In genomic region chr9:65547111-65547510, GRCm38 (mm10) we compare ENCODE assay signal across 18 mouse cellular contexts. TPM values are rescaled to one million over a fixed set of nuclear protein-coding genes. Genes with fewer than 3 reads are reported as not detected.
DNase-seq lines count a peak whose midpoint lies in the region; ATAC-seq and TF ChIP-seq lines count a peak whose summit lies in the region.
"Had no signal": no experiment of that assay in that cellular context is flagged by ENCODE, and none has a peak within 500 bp of the region (broad histone marks: within the 10 kb centered on the region; RNA-seq: fewer than 3 reads in every experiment).

No protein-coding gene starts in this region.

- no peaks in the 10 kb centered on the region for H3K36me3 ChIP-seq in intestine, embryonic 14.5 days (ENCODE audit: control insufficient read depth, insufficient read depth, low read length)
- H3K36me3 ChIP-seq in intestine, embryonic 16.5 days (ENCODE audit: control insufficient read depth, insufficient read depth, low read length), result no peaks in the 10 kb centered on the region
- no peaks in the 10 kb centered on the region for H3K36me3 ChIP-seq in testis, adult 2 months (ENCODE audit: control insufficient read depth, insufficient read depth, low read length)
- 0 out of 2 replicates have a peak, but pooled peaks cover 2% of the 10 kb centered on the region for H3K36me3 ChIP-seq in limb, embryonic 10.5 days
- H3K36me3 ChIP-seq: forebrain, embryonic 12.5 days; limb, embryonic 12.5 days had no signal

- no peak overlapping the region for H3K9ac ChIP-seq in intestine, embryonic 14.5 days (ENCODE audit: low read length)
- no peak overlapping the region for H3K9ac ChIP-seq in intestine, embryonic 16.5 days (ENCODE audit: low read depth, low read length)
- H3K9ac ChIP-seq: forebrain, embryonic 12.5 days; limb, embryonic 12.5 days had no signal

- no peaks in the 10 kb centered on the region for H3K27me3 ChIP-seq in intestine, embryonic 14.5 days (replicated peaks; ENCODE audit: control insufficient read depth, insufficient read depth, low read length)
- no peaks in the 10 kb centered on the region for H3K27me3 ChIP-seq in intestine, embryonic 16.5 days (replicated peaks; ENCODE audit: control insufficient read depth, insufficient read depth, low read length)
- no peaks in the 10 kb centered on the region for H3K27me3 ChIP-seq in testis, adult 2 months (ENCODE audit: control insufficient read depth, insufficient read depth, low read length)
- H3K27me3 ChIP-seq in limb, embryonic 10.5 days (ENCODE audit: low read depth, poor library complexity, severe bottlenecking), result no peaks in the 10 kb centered on the region
- H3K27me3 ChIP-seq: CH12.LX; forebrain, embryonic 12.5 days; limb, embryonic 12.5 days; megakaryocyte, embryonic 14.5 days; Patski had no signal

- no peaks in the 10 kb centered on the region for H3K9me3 ChIP-seq in intestine, embryonic 14.5 days (ENCODE audit: control insufficient read depth, low read length)
- H3K9me3 ChIP-seq in intestine, embryonic 16.5 days (ENCODE audit: control insufficient read depth, low read length), result no peaks in the 10 kb centered on the region
- no peaks in the 10 kb centered on the region for H3K9me3 ChIP-seq in limb, embryonic 10.5 days (replicated peaks)
- H3K9me3 ChIP-seq: forebrain, embryonic 12.5 days; limb, embryonic 12.5 days; megakaryocyte, embryonic 14.5 days had no signal

- peaks cover 33% of the 10 kb centered on the region for H3K4me1 ChIP-seq in intestine, embryonic 14.5 days (replicated peaks; ENCODE audit: control insufficient read depth, insufficient read depth, low read length)
- peaks cover 16% of the 10 kb centered on the region for H3K4me1 ChIP-seq in intestine, embryonic 16.5 days (ENCODE audit: control insufficient read depth, insufficient read depth, low read length)
- peaks cover 16% of the 10 kb centered on the region for H3K4me1 ChIP-seq in testis, adult 2 months (ENCODE audit: control insufficient read depth, insufficient read depth, low read length)
- H3K4me1 ChIP-seq in limb, embryonic 10.5 days, result peaks cover 43% of the 10 kb centered on the region

- no peak for TF ChIP-seq POLR2A in testis, adult 2 months (IDR thresholded peaks at IDR 0.05; ENCODE audit: control insufficient read depth, low read depth, low read length)

- TF ChIP-seq CTCF in testis, adult 2 months (IDR thresholded peaks at IDR 0.05; ENCODE audit: control insufficient read depth, insufficient read depth, insufficient replicate concordance, low read depth, low read length), result no peak

- 79% methylated on average over 5 of the region's 5 CpGs for WGBS in intestine, embryonic 14.5 days
- WGBS in intestine, embryonic 16.5 days, result 83% methylated on average over 5 of the region's 5 CpGs
- WGBS in limb, embryonic 10.5 days, result 88% methylated on average over 5 of the region's 5 CpGs

- H3K4me2 ChIP-seq in intestine, embryonic 14.5 days (ENCODE audit: low read length), result no peak overlapping the region
- H3K4me2 ChIP-seq in intestine, embryonic 16.5 days (ENCODE audit: low read depth, low read length), result no peak overlapping the region
- H3K4me2 ChIP-seq: forebrain, embryonic 12.5 days; limb, embryonic 12.5 days had no signal

- no peak for DNase-seq in intestine, embryonic 14.5 days (ENCODE audit: low spot score)
- no peak for DNase-seq in testis, postnatal 10 days (ENCODE audit: low spot score)
- DNase-seq in limb, embryonic 10.5 days (ENCODE audit: low spot score), result no peak
- no peak for DNase-seq in adipocyte (ENCODE audit: low spot score)
- no peak for DNase-seq in yolk sac, embryonic 10.5 days (ENCODE audit: low spot score)
- DNase-seq: cerebellum, adult 9-10 months; kidney, postnatal 10 days; layer of hippocampus, postnatal 36 days had no signal

- no peak overlapping the region for H3K4me3 ChIP-seq in intestine, embryonic 14.5 days (ENCODE audit: low read depth, low read length)
- H3K4me3 ChIP-seq in intestine, embryonic 16.5 days (ENCODE audit: low read length), result no peak overlapping the region
- H3K4me3 ChIP-seq in testis, adult 2 months (ENCODE audit: control insufficient read depth, low read depth, low read length), result peak overlapping the region; percentile 23
- no peak overlapping the region for H3K4me3 ChIP-seq in limb, embryonic 10.5 days
- H3K4me3 ChIP-seq: forebrain, embryonic 12.5 days; limb, embryonic 12.5 days had no signal

- no peak for ATAC-seq in intestine, embryonic 14.5 days (replicated peaks; ENCODE audit: low FRiP score, low TSS enrichment, low read depth)
- ATAC-seq in intestine, embryonic 16.5 days, result no peak
- ATAC-seq: hindbrain, postnatal 0 days; Patski had no signal

- 0 out of 2 replicates have a peak overlapping the region, but pooled peaks have one; percentile 33 for H3K27ac ChIP-seq in intestine, embryonic 14.5 days (ENCODE audit: low read depth)
- H3K27ac ChIP-seq in intestine, embryonic 16.5 days (ENCODE audit: low read length), result no peak overlapping the region
- H3K27ac ChIP-seq in testis, adult 2 months (ENCODE audit: control insufficient read depth, insufficient read depth, low read depth, low read length), result peak overlapping the region; percentile 66; the same call in 1 of the 2 replicates
- H3K27ac ChIP-seq in limb, embryonic 10.5 days, result 0 out of 2 replicates have a peak overlapping the region, but pooled peaks have one; percentile 30
- H3K27ac ChIP-seq: forebrain, embryonic 12.5 days had no signal

RNA-seq across cellular contexts. Expression of gene Ankdd1a, which starts 27.1 kb away (rescaled TPM):
- not detected in 2 replicates for polyA plus RNA-seq in intestine, embryonic 14.5 days (2014; fragmentation: Nextera tagmentation; extraction: Ambion mirVana)
- polyA plus RNA-seq in intestine, embryonic 16.5 days (2015; fragmentation: Nextera tagmentation; extraction: Ambion mirVana), result not detected in 2 replicates
- not detected in 2 replicates for polyA plus RNA-seq in testis, adult 2 months (2012; rRNA removed)
- not detected in 2 replicates for polyA plus RNA-seq in limb, embryonic 10.5 days (2016; fragmentation: Nextera tagmentation; extraction: Ambion mirVana)
- polyA plus RNA-seq: heart, embryonic 16.5 days; limb, embryonic 12.5 days; Patski; stomach, embryonic 14.5 days had no signal

RNA-seq across cellular contexts. Expression of gene Plekho2, which starts 32.7 kb away (rescaled TPM):
- polyA plus RNA-seq in intestine, embryonic 14.5 days (2014; fragmentation: Nextera tagmentation; extraction: Ambion mirVana), result 11.9 and 12.6 TPM in 2 replicates
- 11.3 and 11.9 TPM in 2 replicates for polyA plus RNA-seq in intestine, embryonic 16.5 days (2015; fragmentation: Nextera tagmentation; extraction: Ambion mirVana)
- polyA plus RNA-seq in testis, adult 2 months (2012; rRNA removed), result 67.0 and 72.5 TPM in 2 replicates
- polyA plus RNA-seq in limb, embryonic 10.5 days (2016; fragmentation: Nextera tagmentation; extraction: Ambion mirVana), result 10.0 and 13.0 TPM in 2 replicates

RNA-seq across cellular contexts. Expression of gene Pif1, which starts 39.8 kb away (rescaled TPM):
- polyA plus RNA-seq in intestine, embryonic 14.5 days (2014; fragmentation: Nextera tagmentation; extraction: Ambion mirVana), result 8.1 and 9.9 TPM in 2 replicates
- 7.6 and 9.0 TPM in 2 replicates for polyA plus RNA-seq in intestine, embryonic 16.5 days (2015; fragmentation: Nextera tagmentation; extraction: Ambion mirVana)
- 0.40 and 0.79 TPM in 2 replicates for polyA plus RNA-seq in testis, adult 2 months (2012; rRNA removed)
- 24.5 and 26.7 TPM in 2 replicates for polyA plus RNA-seq in limb, embryonic 10.5 days (2016; fragmentation: Nextera tagmentation; extraction: Ambion mirVana)
